Mouse (Mus musculus) lung, postnatal 0 days (tissue): ENCODE data around the gene Ppp3ca. TPM values are rescaled to one million over a fixed set of nuclear protein-coding genes. Genes with fewer than 3 reads are reported as not detected.

Source experiments
- ATAC-seq: fragments of 200-750 bp; cut with Nextera tagmentation; 2 replicates; pipeline ENCODE4 v1.8.0; 2017; ENCODE audit warnings: moderate library complexity
- DNase-seq: peaks from one replicate; pipeline ENCODE4 v3.0.0-alpha.2; 2016; ENCODE audit warnings: low spot score
- H3K27ac ChIP-seq: fragments of 300-500 bp; sonication (generic); 2 replicates; pipeline ENCODE4 v1.5.1; 2014; ENCODE audit warnings: antibody characterized with exemption, mild to moderate bottlenecking, low read length, mixed read lengths
- H3K27me3 ChIP-seq: fragments of 300-500 bp; sonication (generic); replicated peaks from 2 replicates; pipeline ENCODE4 v1.6.1; 2014; ENCODE audit warnings: low read length, mixed read lengths; ENCODE audit not compliant: insufficient read depth
- H3K36me3 ChIP-seq: fragments of 300-500 bp; sonication (generic); 2 replicates; pipeline ENCODE4 v1.6.1; 2014; ENCODE audit warnings: low read length, mixed read lengths; ENCODE audit not compliant: insufficient read depth
- H3K4me1 ChIP-seq: fragments of 300-500 bp; sonication (generic); 2 replicates; pipeline ENCODE4 v1.6.1; 2014; ENCODE audit warnings: antibody characterized with exemption, low read depth, low read length, mixed read lengths; ENCODE audit not compliant: insufficient read depth
- H3K4me2 ChIP-seq: fragments of 300-500 bp; sonication (generic); replicated peaks from 2 replicates; pipeline ENCODE4 v1.6.1; 2014; ENCODE audit warnings: low read depth, mild to moderate bottlenecking, low read length, moderate library complexity, mixed read lengths
- H3K4me3 ChIP-seq: fragments of 300-500 bp; sonication (generic); 2 replicates; pipeline ENCODE4 v1.5.1; 2014; ENCODE audit warnings: low read depth, low read length
- H3K9ac ChIP-seq: fragments of 300-500 bp; sonication (generic); replicated peaks from 2 replicates; pipeline ENCODE4 v1.6.1; 2014; ENCODE audit warnings: low read depth, mild to moderate bottlenecking
- H3K9me3 ChIP-seq: fragments of 300-500 bp; sonication (generic); 2 replicates; pipeline ENCODE4 v1.6.1; 2016; ENCODE audit warnings: low read length, mixed read lengths
- CTCF ChIP-seq: IDR thresholded peaks from 2 replicates; pipeline ENCODE4 v1.5.1; 2016; ENCODE audit warnings: antibody characterized with exemption, mild to moderate bottlenecking
- EP300 ChIP-seq: IDR thresholded peaks from 2 replicates; pipeline ENCODE4 v1.6.1; 2016; ENCODE audit warnings: antibody characterized with exemption, mild to moderate bottlenecking, control low read depth
- WGBS: fragments of 180-500 bp; shearing (Covaris S2); extraction: QIAGEN DNeasy Blood & Tissue Kit; methylation state at CpG from one replicate; pipeline ENCODE4 v1.1.7; 2014; 5-methylcytosine and 5-hydroxymethylcytosine counted together
- polyA plus RNA-seq: library from polyadenylated mRNA; unstranded; fragments of >200 nt; fragmentation: Nextera tagmentation; extraction: Ambion mirVana; gene quantifications from 2 replicates; pipeline ENCODE4 v1.2.1, GENCODE M21; 2015

Gene Ppp3ca
- polyA plus RNA-seq, 1 experiment from 2014 or later, result 105 TPM

DNA sequence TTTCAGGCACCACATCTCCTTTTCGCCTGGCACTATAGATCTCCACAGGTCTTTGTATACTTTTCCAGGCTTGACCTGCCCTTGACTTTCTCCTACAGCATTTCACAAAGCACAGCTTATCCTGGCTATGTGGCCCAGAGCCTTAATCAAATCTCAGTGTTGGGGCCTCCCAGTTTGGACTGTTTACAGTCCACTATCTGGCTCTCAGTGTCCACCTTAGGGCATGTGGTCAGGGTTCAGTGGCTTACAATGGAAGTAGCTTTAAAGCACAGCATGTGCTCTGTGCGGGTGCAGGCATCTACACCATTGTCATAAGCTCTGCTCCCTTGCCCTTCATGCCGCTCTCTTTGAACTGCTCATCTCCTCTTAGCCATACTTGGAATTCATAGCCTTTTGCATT is 146.4 kb downstream of the Ppp3ca start:
- DNase-seq, result no peak

GRCm38 (mm10) chr3:136818997-136819396 is 149.1 kb downstream of the Ppp3ca start:
- no peak overlapping the region for H3K4me3 ChIP-seq
- ATAC-seq (no peak), DNase-seq (no peak)
- no peak overlapping the region for H3K9ac ChIP-seq
- TF ChIP-seq CTCF, result no peak
- H3K36me3 ChIP-seq, result no peaks in the 10 kb centered on the region
- H3K27me3 ChIP-seq, result no peaks in the 10 kb centered on the region
- no peaks in the 10 kb centered on the region for H3K4me1 ChIP-seq
- no peak overlapping the region for H3K4me2 ChIP-seq
- no peak overlapping the region for H3K27ac ChIP-seq
- 40% methylated on average over 5 of the region's 5 CpGs for WGBS
- no peaks in the 10 kb centered on the region for H3K9me3 ChIP-seq

More for the DNA sequence above, 146.4 kb downstream of the Ppp3ca start:
- Histone ChIP-seq H3K27me3 (no peaks in the 10 kb centered on the region), H3K4me2 (no peak overlapping the region), H3K4me3 (no peak overlapping the region), H3K27ac (no peak overlapping the region), H3K36me3 (no peaks in the 10 kb centered on the region), H3K9me3 (no peaks in the 10 kb centered on the region), H3K9ac (no peak overlapping the region), H3K4me1 (no peaks in the 10 kb centered on the region)
- 84% methylated on average over 3 of the region's 3 CpGs for WGBS
- no peak for TF ChIP-seq EP300
- TF ChIP-seq CTCF, result no peak
- ATAC-seq, result no peak

GRCm38 (mm10) chr3:136821039-136821438 is 151.1 kb downstream of the Ppp3ca start:
- WGBS, result 59% methylated on average over 3 of the region's 3 CpGs
- DNase-seq, result no peak

DNA sequence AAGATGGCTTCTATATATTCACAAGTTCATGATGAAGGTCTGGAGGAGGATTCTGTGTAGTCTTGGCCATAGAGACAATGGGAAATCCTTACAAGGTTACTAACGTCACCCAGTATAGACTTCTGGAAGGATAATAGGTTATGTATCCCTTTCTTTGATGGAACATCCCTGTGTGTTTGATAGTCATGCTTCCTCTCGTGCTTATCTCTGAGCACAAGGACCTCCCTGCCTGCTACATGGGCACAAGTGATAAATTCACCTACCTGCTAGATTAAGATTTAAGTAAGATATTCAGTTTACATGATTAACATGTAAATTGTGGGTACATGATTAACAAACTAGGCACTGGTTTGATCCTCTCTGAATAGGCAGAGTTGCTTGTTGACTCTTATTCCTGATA is 152.1 kb downstream of the Ppp3ca start:
- 84% methylated on average over 2 of the region's 2 CpGs for WGBS
- DNase-seq, result no peak
- no peaks in the 10 kb centered on the region for H3K4me1 ChIP-seq
- H3K9me3 ChIP-seq, result no peaks in the 10 kb centered on the region
- no peak overlapping the region for H3K9ac ChIP-seq
- no peak for ATAC-seq
- no peak overlapping the region for H3K4me2 ChIP-seq
- no peak overlapping the region for H3K4me3 ChIP-seq
- TF ChIP-seq EP300 (no peak), CTCF (no peak)
- H3K27me3 ChIP-seq, result no peaks in the 10 kb centered on the region
- H3K27ac ChIP-seq, result no peak overlapping the region
- H3K36me3 ChIP-seq, result no peaks in the 10 kb centered on the region

More at GRCm38 (mm10) chr3:136821039-136821438, 151.1 kb downstream of the Ppp3ca start:
- no peaks in the 10 kb centered on the region for H3K27me3 ChIP-seq
- H3K4me2 ChIP-seq, result no peak overlapping the region
- no peaks in the 10 kb centered on the region for H3K4me1 ChIP-seq
- TF ChIP-seq CTCF (no peak), EP300 (no peak)
- no peaks in the 10 kb centered on the region for H3K9me3 ChIP-seq
- no peak overlapping the region for H3K9ac ChIP-seq
- H3K4me3 ChIP-seq, result no peak overlapping the region
- no peak for ATAC-seq
- no peaks in the 10 kb centered on the region for H3K36me3 ChIP-seq
- H3K27ac ChIP-seq, result no peak overlapping the region

- Histone ChIP-seq H3K9me3 (no peaks in the 10 kb centered on the region), H3K4me3 (no peak overlapping the region), H3K4me1 (no peaks in the 10 kb centered on the region), H3K27ac (no peak overlapping the region), H3K27me3 (no peaks in the 10 kb centered on the region), H3K36me3 (no peaks in the 10 kb centered on the region), H3K9ac (no peak overlapping the region), H3K4me2 (no peak overlapping the region)
- DNase-seq (no peak), ATAC-seq (no peak)
- WGBS, result 89% methylated on average over 2 of the region's 2 CpGs
- TF ChIP-seq CTCF, result no peak
- TF ChIP-seq EP300, result no peak
These were observed 152.5 kb downstream of the Ppp3ca start for GRCm38 (mm10) chr3:136822431-136822830.

DNA sequence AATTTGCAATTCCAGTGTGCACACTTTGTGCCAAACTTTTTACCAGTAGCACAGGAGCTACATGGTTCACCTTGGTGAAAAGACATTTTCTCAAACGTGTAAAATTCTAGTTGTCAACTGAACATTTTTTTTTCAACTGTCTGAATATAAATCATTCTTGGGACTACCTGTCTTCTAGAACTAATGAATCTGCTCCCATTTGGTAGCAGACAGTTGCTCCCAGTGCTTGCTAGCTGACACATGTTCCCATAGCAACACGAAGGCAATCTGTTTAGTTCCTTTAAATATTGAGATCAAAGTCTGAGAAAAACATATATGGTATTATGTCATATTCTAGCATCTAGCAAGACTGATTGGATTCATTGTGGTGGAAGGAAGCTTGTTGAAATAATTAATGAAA is 158.5 kb downstream of the Ppp3ca start:
- DNase-seq (no peak), ATAC-seq (no peak)
- Histone ChIP-seq H3K4me2 (no peak overlapping the region), H3K4me1 (no peaks in the 10 kb centered on the region), H3K27ac (no peak overlapping the region), H3K36me3 (no peaks in the 10 kb centered on the region), H3K4me3 (no peak overlapping the region), H3K27me3 (no peaks in the 10 kb centered on the region), H3K9ac (no peak overlapping the region), H3K9me3 (no peaks in the 10 kb centered on the region)
- no peak for TF ChIP-seq CTCF
- no peak for TF ChIP-seq EP300
- 64% methylated on average over 2 of the region's 2 CpGs for WGBS

GRCm38 (mm10) chr3:136829109-136829508 is 159.2 kb downstream of the Ppp3ca start:
- Histone ChIP-seq H3K9ac (no peak overlapping the region), H3K27me3 (no peaks in the 10 kb centered on the region), H3K36me3 (no peaks in the 10 kb centered on the region), H3K4me1 (no peaks in the 10 kb centered on the region), H3K9me3 (no peaks in the 10 kb centered on the region), H3K4me3 (no peak overlapping the region), H3K27ac (no peak overlapping the region), H3K4me2 (no peak overlapping the region)
- TF ChIP-seq EP300 (no peak), CTCF (no peak)
- no peak for ATAC-seq
- no peak for DNase-seq
- WGBS, result 94% methylated on average over 5 of the region's 5 CpGs
